Comparison of ENCODE assay signal across 15 mouse cellular contexts in the genomic region with DNA sequence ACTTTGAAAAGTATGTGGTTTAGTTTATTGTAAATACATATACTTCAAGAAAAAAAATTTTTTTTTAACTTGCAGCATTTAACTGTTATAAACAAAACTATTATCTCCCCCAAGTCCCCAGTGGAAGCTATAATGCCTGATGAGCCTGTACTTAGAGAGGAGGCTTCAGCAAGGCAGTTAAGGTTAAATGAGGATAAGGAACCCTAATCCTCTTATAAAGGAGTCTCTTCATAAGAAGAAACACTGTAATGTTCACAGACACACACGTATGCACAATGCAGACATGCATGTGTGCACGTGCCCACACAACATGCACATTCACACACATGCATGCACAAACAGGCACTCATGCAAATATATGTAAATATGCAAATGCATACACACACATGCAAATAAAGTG. TPM values are rescaled to one million over a fixed set of nuclear protein-coding genes. Genes with fewer than 3 reads are reported as not detected.
DNase-seq lines count a peak whose midpoint lies in the region.
"Had no signal": no experiment of that assay in that cellular context is flagged by ENCODE, and none has a peak within 500 bp of the region (broad histone marks: within the 10 kb centered on the region; RNA-seq: fewer than 3 reads in every experiment).

No protein-coding gene starts in this region.

- peak; percentile 25 for DNase-seq in heart, adult 11 months
- no peak for DNase-seq in heart, postnatal 36 days
- DNase-seq in retina, adult 2 months (ENCODE audit: low read depth, low spot score), result peak; percentile 73
- DNase-seq in retina, embryonic 14.5 days (ENCODE audit: low spot score), result no peak
- DNase-seq in cerebellum, adult 11 months, result no peak
- DNase-seq: adrenal gland, adult 8-10 months; adrenal gland, postnatal 14 days; adrenal gland, postnatal 36 days; B cell, adult 2 months; cerebellum, adult 18-20 months; cerebellum, adult 8-10 months; cerebellum, adult 9-11 months; cerebellum, postnatal 14 days; cerebellum, postnatal 36 days; embryo, embryonic 11 days had no signal

- intact Hi-C loops in heart, postnatal 36 days (cut with DNase I), result no loop called here

RNA-seq across cellular contexts. Expression of a gene that starts 12.6 kb away (rescaled TPM):
- 1 to 10 TPM; 3.6 to 3.7 TPM for total RNA-seq in heart, postnatal 36 days (2021)

Comparison
In these comparisons a context has a peak if more than half of its experiments do, and no peak if none do; other contexts are left out.
1. DNase-seq: peak in heart, adult 11 months (single experiment) and retina, adult 2 months (single experiment); none in heart, postnatal 36 days (0 of 2), retina, embryonic 14.5 days (single experiment) and cerebellum, adult 11 months (single experiment).